Mouse (Mus musculus) layer of hippocampus, adult 11-12 months (tissue): ENCODE data around the gene Txn1.

ENCODE experiments used
- DNase-seq: peaks from one replicate; pipeline ENCODE4 v3.0.0; 2022; ENCODE audit warnings: low spot score

Gene Txn1

GRCm38 (mm10) chr4:57940631-57941030 is 15.6 kb downstream of the Txn1 start:
- no peak for DNase-seq

GRCm38 (mm10) chr4:57937292-57937691 is 18.9 kb downstream of the Txn1 start:
- DNase-seq, result no peak

GRCm38 (mm10) chr4:57934181-57934580 is 22.0 kb downstream of the Txn1 start:
- DNase-seq, result no peak

DNA sequence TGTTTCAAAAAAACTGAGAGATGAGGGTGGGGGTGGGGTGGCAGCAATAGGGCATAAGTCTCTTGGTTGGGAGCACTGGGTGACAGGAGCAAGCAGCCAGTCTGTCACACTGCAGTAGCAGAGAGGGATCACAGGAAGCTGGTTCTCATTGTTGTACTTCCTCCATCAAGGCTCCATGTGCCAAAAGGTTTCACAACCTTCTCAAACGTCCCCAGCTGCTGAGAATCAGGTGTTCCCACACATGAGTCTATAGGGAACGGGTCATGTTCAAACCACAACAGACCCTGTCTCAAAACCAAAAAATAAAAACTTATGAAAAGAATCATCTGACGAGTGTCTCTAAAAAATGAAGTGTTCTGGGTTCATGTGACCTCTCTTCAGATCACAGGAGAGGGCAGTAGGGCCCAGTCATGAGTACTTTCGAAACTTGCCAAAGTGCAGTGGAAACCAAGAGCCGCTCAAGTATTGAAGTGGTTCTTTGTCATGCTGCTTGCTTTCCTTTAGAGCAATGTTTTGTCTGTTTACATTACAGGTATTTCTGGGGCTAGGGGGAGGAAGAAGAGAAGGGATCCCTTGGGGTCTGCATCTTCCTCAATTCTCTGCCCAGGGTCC is 25.5 kb downstream of the Txn1 start:
- DNase-seq, result no peak

DNA sequence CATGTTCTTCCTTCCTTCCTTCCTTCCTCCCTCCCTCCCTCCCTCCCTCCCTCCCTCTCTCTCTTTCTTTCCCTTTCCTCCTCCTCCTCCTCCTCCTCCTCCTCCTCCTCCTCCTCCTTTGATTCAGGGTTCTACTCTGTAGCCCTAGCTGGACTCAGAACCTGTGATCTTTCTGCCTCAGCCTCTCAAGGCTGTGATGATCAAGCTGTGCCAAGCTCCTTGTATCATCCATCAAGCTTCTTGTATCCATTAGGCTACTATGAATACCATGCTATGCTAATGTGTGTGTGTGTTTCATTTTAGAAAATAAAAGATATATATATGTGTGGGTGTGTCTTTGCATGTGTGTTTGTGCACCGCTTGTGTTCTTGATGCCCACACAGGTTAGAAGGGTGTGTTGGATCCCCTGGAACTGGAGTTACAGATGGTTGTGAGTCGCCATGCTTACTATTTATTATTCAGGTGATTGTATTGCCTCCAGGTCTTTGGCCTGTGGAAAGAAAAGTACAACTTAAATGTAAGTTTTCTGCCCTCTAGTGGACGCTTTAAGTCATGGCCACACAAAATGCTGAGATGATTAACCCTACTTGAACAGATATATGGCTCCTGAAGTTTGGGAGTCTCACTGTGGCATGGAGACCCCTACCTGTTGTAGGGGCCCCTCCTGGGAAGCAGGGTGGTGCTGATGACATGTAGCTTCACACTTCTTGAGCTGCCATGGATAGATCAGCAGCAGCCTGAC is 28.6 kb downstream of the Txn1 start:
- DNase-seq, result peak; percentile 10

DNA sequence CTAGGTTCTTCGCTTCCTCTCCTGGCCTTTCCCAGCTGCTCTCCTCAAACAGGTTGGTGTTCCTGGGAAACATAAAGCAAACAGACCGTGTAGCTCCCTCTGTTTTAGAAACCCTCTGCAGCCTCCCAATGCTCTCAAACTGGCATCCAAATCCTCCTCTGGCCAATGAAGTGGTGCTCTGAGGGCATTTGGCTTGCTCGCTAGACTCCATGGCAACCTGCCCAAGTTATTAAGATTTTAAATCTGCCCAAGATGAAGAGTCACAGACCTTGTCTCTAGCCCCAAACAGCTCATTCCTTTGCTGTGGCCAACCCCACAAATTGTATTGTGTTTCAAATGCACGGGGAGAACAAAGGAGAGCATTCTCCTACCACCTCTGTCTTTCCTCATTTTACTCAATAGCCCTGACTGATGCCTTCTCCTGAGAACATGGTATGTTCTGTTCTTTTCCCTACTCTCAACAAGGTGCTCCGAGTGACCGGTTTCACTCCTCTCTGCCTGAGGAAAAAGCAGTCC is 31.6 kb downstream of the Txn1 start:
- no peak for DNase-seq

DNA sequence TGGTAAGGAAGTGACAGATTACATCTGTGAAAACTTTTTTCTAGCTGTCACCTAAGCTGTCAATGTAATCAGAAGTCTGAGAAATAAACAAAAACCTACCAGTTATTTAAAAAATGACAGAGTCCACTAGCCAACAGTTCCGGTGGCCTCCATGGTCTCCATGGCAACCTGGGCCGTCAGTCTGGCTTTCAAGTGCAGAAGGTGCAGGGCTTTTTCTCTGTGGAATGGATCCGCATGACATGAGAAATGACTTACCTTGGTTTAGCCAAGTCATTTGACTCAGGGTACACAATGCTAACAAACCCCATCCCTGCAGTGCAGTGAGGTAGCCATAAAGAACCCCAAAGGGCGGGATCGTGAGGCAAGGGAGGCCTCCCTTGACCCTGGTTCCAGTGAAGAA is 34.0 kb downstream of the Txn1 start:
- DNase-seq, result no peak

GRCm38 (mm10) chr4:57920522-57920921 is 35.7 kb downstream of the Txn1 start:
- DNase-seq, result no peak

GRCm38 (mm10) chr4:57919494-57920423 is 36.5 kb downstream of the Txn1 start:
- no peak for DNase-seq

DNA sequence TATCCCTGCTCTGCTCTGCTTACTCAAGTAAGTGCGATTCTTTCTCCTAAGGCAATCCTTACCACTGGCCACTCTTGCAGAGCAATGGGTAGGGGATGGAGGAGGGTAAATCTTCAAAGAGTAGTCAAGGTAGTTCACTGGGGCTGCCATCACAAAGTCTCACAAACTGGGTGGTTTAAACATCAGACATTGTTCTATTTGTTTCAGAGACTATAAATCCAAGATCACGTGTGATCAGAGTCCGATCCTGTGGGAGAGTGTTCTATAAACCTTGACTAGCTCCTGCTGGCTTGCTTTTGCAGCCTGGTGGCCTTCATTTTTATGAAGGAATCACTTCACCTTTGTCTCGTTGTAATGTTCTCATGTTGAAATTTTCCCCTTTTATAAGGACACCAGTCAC is 39.5 kb downstream of the Txn1 start:
- DNase-seq, result no peak

GRCm38 (mm10) chr4:57916201-57916661 is 40.0 kb downstream of the Txn1 start, which contains the start of gene D630039A03Rik:
TSS of gene D630039A03Rik (minus strand) at chr4:57916297.
- no peak for DNase-seq

DNA sequence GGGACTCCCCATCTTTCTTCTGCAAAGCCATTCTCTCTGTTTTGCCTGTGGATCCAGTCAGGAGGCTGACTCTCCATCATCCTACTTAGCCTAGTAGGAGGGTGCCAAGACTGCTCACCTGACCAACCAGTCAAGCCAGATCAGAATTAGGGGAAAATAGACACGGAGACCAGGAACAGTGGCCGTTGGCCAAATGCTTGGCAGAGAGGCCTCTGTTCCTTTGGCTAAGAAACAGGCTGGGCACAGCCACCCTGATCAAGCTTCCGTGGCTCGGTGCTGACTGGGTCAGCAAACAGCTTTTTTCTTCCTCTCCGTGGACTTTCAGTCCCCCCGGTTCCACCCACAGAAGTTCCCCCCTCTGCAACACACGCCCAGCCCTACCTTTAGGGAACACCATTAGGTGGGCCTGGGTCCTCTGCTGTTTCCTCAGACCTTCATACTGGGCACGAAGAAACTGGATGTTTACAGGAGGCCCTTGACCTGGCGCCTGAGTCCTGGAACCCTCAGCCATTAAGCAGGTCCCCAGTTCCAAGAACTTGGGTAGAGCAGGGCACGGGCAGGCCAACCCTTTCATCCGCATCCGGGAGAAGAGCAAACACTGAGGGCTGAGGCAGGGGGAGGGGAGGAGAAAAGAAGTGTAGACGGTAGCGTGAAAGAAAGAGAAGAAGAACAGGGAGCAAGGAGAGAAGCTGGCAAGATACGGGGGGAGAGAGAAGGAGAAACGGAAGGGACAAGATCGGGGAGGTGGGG is 40.8 kb downstream of the Txn1 start:
- peak; percentile 23 for DNase-seq

- no peak for DNase-seq
Measured at GRCm38 (mm10) chr4:57914193-57915190, 41.7 kb downstream of the Txn1 start.

DNA sequence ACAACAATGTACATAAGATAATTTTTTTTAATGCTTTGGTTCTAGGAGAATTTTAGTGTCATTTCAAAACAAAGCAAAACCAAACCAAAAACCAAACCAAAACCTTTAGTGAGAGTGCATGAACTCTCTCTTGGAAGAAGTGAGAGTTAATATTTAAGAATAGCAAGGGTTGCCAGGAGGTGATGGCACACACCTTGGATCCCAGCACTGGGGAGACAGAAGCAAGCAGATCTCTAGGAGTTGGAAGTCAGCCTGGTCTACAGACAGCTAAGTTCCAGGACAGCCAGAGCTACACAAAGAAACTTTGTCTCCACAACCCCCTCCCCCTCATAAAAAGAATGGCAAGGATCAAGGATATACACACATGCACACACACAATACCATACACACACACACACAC is 43.2 kb downstream of the Txn1 start:
- no peak for DNase-seq

- no peak for DNase-seq
Measured at GRCm38 (mm10) chr4:57908860-57909259, 47.4 kb downstream of the Txn1 start.

DNA sequence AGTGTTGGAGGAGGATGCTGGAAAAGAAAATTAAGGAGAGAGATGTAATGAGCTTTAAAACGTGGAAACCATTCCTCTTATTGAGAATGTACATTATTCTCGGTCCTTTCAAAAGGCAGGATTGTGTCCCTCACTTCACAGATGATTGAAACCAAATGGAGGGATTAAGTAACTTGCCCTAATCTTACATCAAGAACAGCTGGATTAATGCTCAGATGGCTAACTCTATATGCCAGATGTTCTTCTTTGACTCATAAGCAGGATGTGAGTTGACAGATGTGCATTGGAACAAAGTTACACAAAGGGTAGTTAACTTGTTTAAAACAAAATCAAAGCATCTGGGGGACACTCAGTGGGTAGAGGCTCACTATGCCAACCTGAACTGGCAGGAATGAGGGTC is 49.5 kb downstream of the Txn1 start:
- no peak for DNase-seq

GRCm38 (mm10) chr4:57904638-57905037 is 51.6 kb downstream of the Txn1 start:
- no peak for DNase-seq

DNA sequence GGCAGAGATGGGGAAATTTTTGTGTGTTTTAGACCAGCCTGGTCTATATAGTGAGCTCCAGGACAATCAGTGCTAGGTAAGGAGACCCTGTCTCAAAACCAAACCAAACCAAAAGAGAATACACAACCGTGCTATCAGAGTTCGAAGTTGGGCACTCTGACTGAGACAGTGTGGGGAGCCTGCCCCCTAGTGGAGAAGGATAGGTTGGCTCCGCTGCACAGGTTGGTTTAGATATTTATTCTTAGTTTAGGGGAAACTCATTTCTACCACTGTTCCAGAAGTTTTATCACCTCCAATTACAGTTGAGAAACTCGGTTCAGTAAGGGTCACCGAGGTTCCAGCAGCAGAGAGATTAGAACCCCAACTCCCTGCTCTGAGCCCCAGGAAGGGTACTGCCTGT is 52.0 kb downstream of the Txn1 start:
- DNase-seq, result peak; percentile 57

DNA sequence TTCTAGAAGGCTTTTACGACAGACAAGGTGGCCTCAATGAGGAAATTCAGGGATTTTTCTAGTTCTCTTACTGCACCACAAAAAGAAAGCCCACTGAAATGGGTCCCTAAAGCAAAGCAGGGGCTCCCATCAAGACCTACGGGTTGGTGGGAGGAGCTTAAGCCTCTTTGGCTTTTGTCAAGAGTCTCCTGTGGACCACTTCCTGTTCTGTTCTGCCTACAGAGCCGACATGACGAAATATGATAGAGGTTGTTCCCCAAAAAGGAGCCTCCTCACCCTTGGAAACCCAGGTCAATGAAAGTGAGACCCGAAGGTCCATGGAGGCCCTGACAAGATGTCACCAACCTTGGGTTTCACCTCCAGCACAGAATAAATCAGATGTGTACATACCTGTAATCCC is 53.6 kb downstream of the Txn1 start:
- no peak for DNase-seq

DNA sequence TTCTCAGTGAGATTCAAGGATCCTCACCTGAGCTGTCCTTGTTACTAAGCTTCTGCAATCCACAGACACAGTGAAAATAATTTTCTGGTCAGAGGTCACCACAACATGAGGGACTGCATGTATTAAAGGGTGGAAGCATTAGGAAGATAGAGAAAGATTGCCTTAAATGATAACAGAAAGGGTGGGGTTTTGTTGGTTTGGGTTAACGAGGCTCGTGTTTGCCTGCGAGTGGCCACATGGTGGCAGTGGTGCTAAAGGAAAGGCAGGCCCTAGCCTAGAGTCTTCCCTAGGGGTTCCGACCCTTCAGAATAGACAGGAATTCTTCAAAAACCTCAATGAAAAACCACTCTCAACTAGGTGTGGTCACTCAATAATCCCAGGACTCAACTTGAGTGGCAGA is 55.0 kb downstream of the Txn1 start:
- peak; percentile 35 for DNase-seq
